ENCODE assay signal across 19 mouse cellular contexts in genomic region chr2:167889886-167890285, GRCm38 (mm10). TPM values are rescaled to one million over a fixed set of nuclear protein-coding genes. Genes with fewer than 3 reads are reported as not detected.
DNase-seq lines count a peak whose midpoint lies in the region; ATAC-seq and TF ChIP-seq lines count a peak whose summit lies in the region.
"Had no signal": no experiment of that assay in that cellular context is flagged by ENCODE, and none has a peak within 500 bp of the region (broad histone marks: within the 10 kb centered on the region; RNA-seq: fewer than 3 reads in every experiment).

No protein-coding gene starts in this region.

- H3K9me3 ChIP-seq in heart, embryonic 10.5 days = no peaks in the 10 kb centered on the region
- H3K9me3 ChIP-seq in midbrain, embryonic 11.5 days (ENCODE audit: control insufficient read depth, low read length) = no peaks in the 10 kb centered on the region
- no peaks in the 10 kb centered on the region for H3K9me3 ChIP-seq in midbrain, embryonic 10.5 days (replicated peaks)
- H3K9me3 ChIP-seq: embryonic facial prominence, embryonic 13.5 days; forebrain, embryonic 12.5 days; hindbrain, embryonic 10.5 days; hindbrain, embryonic 15.5 days had no signal

- no peak overlapping the region for H3K9ac ChIP-seq in midbrain, embryonic 11.5 days (ENCODE audit: low read length)
- H3K9ac ChIP-seq: embryonic facial prominence, embryonic 13.5 days; forebrain, embryonic 12.5 days; hindbrain, embryonic 15.5 days had no signal

- no peaks in the 10 kb centered on the region for H3K36me3 ChIP-seq in heart, embryonic 10.5 days
- H3K36me3 ChIP-seq in midbrain, embryonic 11.5 days (ENCODE audit: control insufficient read depth, insufficient read depth, low read length) = no peaks in the 10 kb centered on the region
- no peaks in the 10 kb centered on the region for H3K36me3 ChIP-seq in midbrain, embryonic 10.5 days
- H3K36me3 ChIP-seq: embryonic facial prominence, embryonic 13.5 days; forebrain, embryonic 12.5 days; hindbrain, embryonic 10.5 days; hindbrain, embryonic 15.5 days had no signal

- peaks cover 25% of the 10 kb centered on the region; the same call in 1 of the 2 replicates for H3K27me3 ChIP-seq in heart, embryonic 10.5 days (ENCODE audit: insufficient read depth, poor library complexity, severe bottlenecking)
- no peaks in the 10 kb centered on the region; the same call in 1 of the 2 replicates for H3K27me3 ChIP-seq in midbrain, embryonic 11.5 days (ENCODE audit: control insufficient read depth, insufficient read depth, low read length)
- H3K27me3 ChIP-seq in midbrain, embryonic 10.5 days (ENCODE audit: low read depth, poor library complexity, severe bottlenecking) = peaks cover 65% of the 10 kb centered on the region
- H3K27me3 ChIP-seq: embryonic facial prominence, embryonic 13.5 days had no signal

- H3K4me3 ChIP-seq in heart, embryonic 10.5 days = no peak overlapping the region
- H3K4me3 ChIP-seq in layer of hippocampus, adult 2 months = no peak overlapping the region
- H3K4me3 ChIP-seq in midbrain, embryonic 11.5 days (ENCODE audit: low read depth, low read length) = no peak overlapping the region
- no peak overlapping the region for H3K4me3 ChIP-seq in midbrain, embryonic 10.5 days
- H3K4me3 ChIP-seq: embryonic facial prominence, embryonic 13.5 days; forebrain, embryonic 12.5 days; hindbrain, embryonic 10.5 days; hindbrain, embryonic 15.5 days had no signal

- 51% methylated on average over 4 of the region's 4 CpGs for WGBS in heart, embryonic 10.5 days
- WGBS in midbrain, embryonic 11.5 days = 73% methylated on average over 4 of the region's 4 CpGs
- 73% methylated on average over 4 of the region's 4 CpGs for WGBS in midbrain, embryonic 10.5 days

- ATAC-seq in midbrain, embryonic 11.5 days (ENCODE audit: low FRiP score) = no peak
- ATAC-seq: forebrain, embryonic 16.5 days had no signal

- DNase-seq in heart, embryonic 10.5 days (ENCODE audit: low spot score) = no peak
- no peak for DNase-seq in heart, adult 8-10 months (ENCODE audit: low spot score)
- DNase-seq in layer of hippocampus, adult 2 months (ENCODE audit: low spot score in 2 of 2) = no peak
- DNase-seq in layer of hippocampus, adult 8-10 months (ENCODE audit: low spot score in 2 of 2) = no peak
- peak; percentile 57 for DNase-seq in midbrain, embryonic 11.5 days (ENCODE audit: low spot score, missing footprints)
- DNase-seq in midbrain, embryonic 10.5 days (ENCODE audit: low spot score) = no peak
- no peak for DNase-seq in ovary, adult 18-20 months (ENCODE audit: low spot score)
- DNase-seq: adrenal gland, adult 2 months; adrenal gland, postnatal 25 days; cerebellum, adult 18-20 months; cerebellum, adult 9-11 months; cerebellum, postnatal 36 days; gastrocnemius, postnatal 25 days had no signal

- no peak overlapping the region for H3K4me2 ChIP-seq in midbrain, embryonic 11.5 days
- H3K4me2 ChIP-seq: embryonic facial prominence, embryonic 13.5 days; forebrain, embryonic 12.5 days; heart, embryonic 11.5 days; hindbrain, embryonic 15.5 days had no signal

- H3K27ac ChIP-seq in heart, embryonic 10.5 days = peak overlapping the region; percentile 81
- peak overlapping the region; percentile 28; the same call in 1 of the 2 replicates for H3K27ac ChIP-seq in layer of hippocampus, adult 2 months
- H3K27ac ChIP-seq in midbrain, embryonic 11.5 days (ENCODE audit: low read depth, low read length) = no peak overlapping the region
- no peak overlapping the region for H3K27ac ChIP-seq in midbrain, embryonic 10.5 days (replicated peaks)
- H3K27ac ChIP-seq: embryonic facial prominence, embryonic 13.5 days; forebrain, embryonic 12.5 days; hindbrain, embryonic 10.5 days; hindbrain, embryonic 15.5 days had no signal

- peaks cover 63% of the 10 kb centered on the region for H3K4me1 ChIP-seq in heart, embryonic 10.5 days
- H3K4me1 ChIP-seq in midbrain, embryonic 11.5 days (ENCODE audit: control insufficient read depth, insufficient read depth, low read length) = peaks cover 4% of the 10 kb centered on the region; the same call in 1 of the 2 replicates
- peaks cover 17% of the 10 kb centered on the region for H3K4me1 ChIP-seq in midbrain, embryonic 10.5 days

- TF ChIP-seq CTCF in layer of hippocampus, adult 2 months (conservative IDR thresholded peaks at IDR 0.05) = no peak

RNA-seq across cellular contexts. Expression of gene Ptpn1, which starts 42.0 kb away (rescaled TPM):
- polyA plus RNA-seq in heart, embryonic 10.5 days (2016; fragmentation: Nextera tagmentation; extraction: Ambion mirVana) = 45.3 and 58.3 TPM in 2 replicates
- 10 to 100 TPM; 14.7 to 17.6 (median 16.4) TPM for total RNA-seq in heart, adult 8-10 months (2022)
- 10 to 100 TPM; 56.3 to 64.4 TPM for total RNA-seq in layer of hippocampus, adult 2 months (2021)
- 10 to 100 TPM; 56.2 to 59.7 (median 58.3) TPM for total RNA-seq in layer of hippocampus, adult 8-10 months (2022)
- polyA plus RNA-seq in midbrain, embryonic 11.5 days (2014; fragmentation: Nextera tagmentation; extraction: Ambion mirVana) = 89.8 and 92.6 TPM in 2 replicates
- 79.2 and 79.8 TPM in 2 replicates for polyA plus RNA-seq in midbrain, embryonic 10.5 days (2016; fragmentation: Nextera tagmentation; extraction: Ambion mirVana)

Comparison
In these comparisons a context has a peak if more than half of its experiments do, and no peak if none do; other contexts are left out.
1. H3K27ac ChIP-seq: peak in heart, embryonic 10.5 days (single experiment) and layer of hippocampus, adult 2 months (single experiment); none in midbrain, embryonic 11.5 days (single experiment) and midbrain, embryonic 10.5 days (single experiment).